Mouse (Mus musculus): ENCODE measurements around the gene Zap70.

Gene Zap70

DNA sequence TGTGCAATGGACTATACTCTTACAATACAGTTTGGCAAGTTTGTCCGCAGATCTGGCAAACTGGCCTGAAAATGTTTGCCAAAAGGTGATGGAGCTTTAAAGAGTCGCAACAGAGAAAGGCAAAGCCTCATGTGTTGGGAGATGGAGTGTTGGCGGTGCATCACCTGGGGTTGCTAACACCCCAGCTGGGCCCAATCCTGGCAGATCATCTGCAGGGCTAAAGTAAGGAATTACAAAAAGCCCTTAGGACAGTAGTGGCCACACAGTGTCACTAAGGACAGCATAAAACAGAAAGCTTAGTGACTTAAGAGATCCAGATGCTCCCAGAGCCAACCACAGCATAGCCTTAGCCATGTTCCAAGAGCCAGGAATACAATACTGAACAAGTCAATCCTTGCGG, 43.2 kb downstream of the Zap70 start:
- TF ChIP-seq NANOG (IDR thresholded peaks at IDR 0.05; ENCODE audit: borderline replicate concordance, low read length) (no peak), CTCF (conservative IDR thresholded peaks at IDR 0.05; ENCODE audit: low read length) (no peak), POU5F1 (IDR thresholded peaks at IDR 0.05; ENCODE audit: borderline replicate concordance, low read length) (no peak)

DNA sequence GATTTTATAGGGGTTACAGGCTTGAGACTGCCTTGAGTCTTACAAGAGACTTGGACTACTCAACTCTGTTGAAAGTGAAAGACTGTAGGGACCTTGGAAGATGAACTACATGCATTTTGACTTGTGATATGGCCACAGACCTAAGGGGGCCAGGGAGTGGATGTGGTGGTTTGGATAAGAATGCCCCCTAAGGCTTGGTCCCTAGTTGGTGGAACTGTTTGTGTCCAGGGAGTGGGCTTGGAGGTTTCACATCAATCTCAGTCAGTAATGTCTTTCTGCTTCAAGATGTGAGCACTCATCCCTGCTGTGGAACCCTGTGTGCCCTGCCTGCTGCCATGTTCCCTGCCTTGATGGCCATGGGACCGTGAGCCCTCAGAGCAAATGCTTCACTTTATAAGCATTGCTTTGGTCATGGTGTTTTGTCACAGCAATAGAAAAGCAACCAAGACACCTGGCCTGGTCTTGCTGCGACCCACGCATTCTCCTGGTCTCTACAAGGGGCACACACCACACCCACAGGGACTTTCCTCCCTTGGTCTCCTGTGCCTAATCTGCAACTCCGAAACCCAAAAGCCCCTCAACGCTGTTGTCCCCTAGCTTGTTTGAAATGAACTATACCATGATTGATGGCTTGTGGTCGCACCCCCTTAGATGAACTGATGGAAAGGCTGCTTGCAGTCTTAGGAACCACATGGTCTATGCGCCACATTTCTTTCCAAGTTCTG, 44.7 kb downstream of the Zap70 start:
- Histone ChIP-seq H3K4me1 (replicated peaks; ENCODE audit: low read depth, low read length) (peaks cover 49% of the 10 kb centered on the region), H3K27me3 (ENCODE audit: insufficient read depth, low read length) (no peaks in the 10 kb centered on the region), H3K4me3 (replicated peaks; ENCODE audit: low read length) (no peak overlapping the region), H3K36me3 (ENCODE audit: insufficient read depth, low read length) (peaks cover 95% of the 10 kb centered on the region), H3K9me3 (ENCODE audit: low read length) (no peaks in the 10 kb centered on the region)
- TF ChIP-seq CTCF (conservative IDR thresholded peaks at IDR 0.05; ENCODE audit: low read length) (no peak), POU5F1 (IDR thresholded peaks at IDR 0.05; ENCODE audit: borderline replicate concordance, low read length) (no peak), NANOG (IDR thresholded peaks at IDR 0.05; ENCODE audit: borderline replicate concordance, low read length) (no peak)

More for the DNA sequence above, 43.2 kb downstream of the Zap70 start:
- H3K27me3 ChIP-seq (ENCODE audit: insufficient read depth, low read length), result no peaks in the 10 kb centered on the region
- H3K4me3 ChIP-seq (replicated peaks; ENCODE audit: low read length), result peak overlapping the region; percentile 24
- no peaks in the 10 kb centered on the region for H3K9me3 ChIP-seq (ENCODE audit: low read length)
- H3K36me3 ChIP-seq (ENCODE audit: insufficient read depth, low read length), result peaks cover 95% of the 10 kb centered on the region
- H3K4me1 ChIP-seq (replicated peaks; ENCODE audit: low read depth, low read length), result peaks cover 49% of the 10 kb centered on the region

DNA sequence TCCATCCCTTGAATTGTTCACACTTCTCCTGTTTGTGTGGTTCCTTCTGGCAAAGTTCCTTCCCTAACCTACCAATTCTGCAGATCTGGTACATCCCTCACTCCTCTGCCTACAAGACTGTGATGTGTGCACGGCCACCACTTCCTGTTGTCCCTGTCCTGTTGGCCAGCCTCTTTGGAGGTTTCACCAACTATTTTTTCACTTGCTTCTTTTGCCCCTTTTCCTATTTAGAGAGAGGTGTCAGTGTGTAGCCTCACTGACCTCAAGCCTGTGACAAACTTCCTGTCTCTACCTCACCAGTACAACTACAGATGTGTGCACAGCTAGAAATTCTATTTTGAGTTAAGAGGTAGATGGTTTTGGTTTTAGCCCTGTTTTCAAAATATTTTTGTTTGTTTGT, 45.5 kb downstream of the Zap70 start:
- Histone ChIP-seq H3K9me3 (ENCODE audit: low read length) (no peaks in the 10 kb centered on the region), H3K4me1 (replicated peaks; ENCODE audit: low read depth, low read length) (peaks cover 49% of the 10 kb centered on the region), H3K27me3 (ENCODE audit: insufficient read depth, low read length) (no peaks in the 10 kb centered on the region), H3K4me3 (replicated peaks; ENCODE audit: low read length) (no peak overlapping the region), H3K36me3 (ENCODE audit: insufficient read depth, low read length) (peaks cover 95% of the 10 kb centered on the region)
- no peak for TF ChIP-seq CTCF (conservative IDR thresholded peaks at IDR 0.05; ENCODE audit: low read length)

DNA sequence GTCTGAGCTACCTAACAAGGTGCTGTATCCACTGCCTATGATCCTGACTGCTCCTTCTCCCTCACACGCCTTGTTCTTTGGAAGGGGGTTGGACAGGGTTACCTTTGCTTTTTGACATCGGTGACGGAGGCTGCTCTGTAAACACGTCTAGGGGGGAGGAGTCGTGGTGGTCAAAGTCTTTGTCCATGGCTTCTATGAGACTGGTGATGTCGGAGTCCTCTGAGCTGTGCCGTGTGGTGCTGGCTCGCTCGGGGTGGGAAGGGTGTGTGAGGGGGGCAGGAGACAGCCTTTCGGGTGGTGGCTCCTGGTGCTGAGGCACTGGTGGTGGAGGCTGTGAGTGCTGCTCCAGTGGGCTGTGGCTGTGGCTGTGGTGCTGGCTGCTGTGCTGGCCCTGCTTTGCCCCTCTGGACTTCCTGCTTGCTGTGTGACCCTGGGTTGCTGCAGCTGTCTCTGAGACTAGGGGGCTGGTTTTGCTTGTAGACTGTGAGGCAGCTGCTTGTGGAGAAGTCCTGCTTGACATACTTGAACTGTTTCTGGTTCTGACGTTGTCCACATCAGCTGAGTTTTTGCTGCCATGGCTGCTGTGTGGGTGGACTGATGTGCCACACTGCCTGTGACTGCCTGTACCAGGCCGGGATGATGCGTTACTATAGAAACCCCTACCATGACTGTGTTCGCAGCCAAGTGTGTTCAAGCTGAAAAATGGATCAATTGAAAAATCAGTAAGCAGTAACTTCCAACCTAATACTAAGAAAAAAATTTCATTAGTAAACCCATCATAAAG, 46.4 kb downstream of the Zap70 start:
- Histone ChIP-seq H3K4me3 (replicated peaks; ENCODE audit: low read length) (no peak overlapping the region), H3K36me3 (ENCODE audit: insufficient read depth, low read length) (peaks cover 97% of the 10 kb centered on the region), H3K27me3 (ENCODE audit: insufficient read depth, low read length) (no peaks in the 10 kb centered on the region), H3K9me3 (ENCODE audit: low read length) (no peaks in the 10 kb centered on the region), H3K4me1 (replicated peaks; ENCODE audit: low read depth, low read length) (peaks cover 48% of the 10 kb centered on the region)
- TF ChIP-seq CTCF (conservative IDR thresholded peaks at IDR 0.05; ENCODE audit: low read length) (no peak), NANOG (IDR thresholded peaks at IDR 0.05; ENCODE audit: borderline replicate concordance, low read length) (no peak), POU5F1 (IDR thresholded peaks at IDR 0.05; ENCODE audit: borderline replicate concordance, low read length) (no peak)

DNA sequence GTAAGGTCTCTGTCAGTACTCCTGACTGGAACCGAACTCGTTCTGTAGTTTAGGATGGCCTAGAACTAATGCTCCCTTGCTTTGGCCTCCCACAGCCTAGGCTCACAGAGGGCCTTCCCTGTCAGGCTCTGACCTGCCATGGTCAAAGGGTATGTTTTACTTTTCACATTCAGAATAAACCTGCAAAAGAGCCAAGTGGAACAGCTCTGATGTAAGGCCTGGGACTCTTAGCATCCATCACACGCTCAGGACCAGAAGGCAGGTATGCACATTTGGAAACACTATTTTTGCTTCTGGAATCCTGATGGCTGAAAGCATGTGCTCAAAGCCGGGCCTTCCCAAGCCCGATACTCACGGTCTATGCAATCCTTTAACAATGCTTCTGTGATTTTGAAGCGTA, 50.2 kb downstream of the Zap70 start:
- Histone ChIP-seq H3K36me3 (ENCODE audit: insufficient read depth, low read length) (peaks cover 98% of the 10 kb centered on the region), H3K9me3 (ENCODE audit: low read length) (no peaks in the 10 kb centered on the region), H3K4me1 (replicated peaks; ENCODE audit: low read depth, low read length) (peaks cover 44% of the 10 kb centered on the region), H3K4me3 (replicated peaks; ENCODE audit: low read length) (no peak overlapping the region), H3K27me3 (ENCODE audit: insufficient read depth, low read length) (no peaks in the 10 kb centered on the region)
- TF ChIP-seq POU5F1 (IDR thresholded peaks at IDR 0.05; ENCODE audit: borderline replicate concordance, low read length), result no peak
- TF ChIP-seq CTCF (conservative IDR thresholded peaks at IDR 0.05; ENCODE audit: low read length), result no peak
- no peak for TF ChIP-seq NANOG (IDR thresholded peaks at IDR 0.05; ENCODE audit: borderline replicate concordance, low read length)

DNA sequence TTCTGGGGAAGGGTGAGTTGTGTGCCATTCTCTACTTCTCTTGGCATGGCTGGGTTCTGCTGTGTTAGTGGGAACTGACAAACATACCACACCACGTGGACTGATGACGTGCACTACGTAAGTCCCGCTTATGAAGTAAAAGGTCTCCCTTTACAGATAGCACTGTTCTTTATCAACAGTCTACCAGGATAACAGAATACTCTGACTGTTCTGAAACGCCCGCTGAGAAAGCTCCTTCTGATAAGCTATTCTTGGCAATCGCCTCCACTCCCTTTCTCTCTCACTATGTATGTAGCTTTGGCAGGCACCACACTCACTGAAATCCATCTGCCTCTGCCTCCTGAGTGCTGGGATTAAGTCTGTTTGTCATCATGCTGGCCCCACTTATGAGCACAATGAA, 51.8 kb downstream of the Zap70 start:
- Histone ChIP-seq H3K36me3 (ENCODE audit: insufficient read depth, low read length) (peaks cover 98% of the 10 kb centered on the region), H3K27me3 (ENCODE audit: insufficient read depth, low read length) (no peaks in the 10 kb centered on the region), H3K4me1 (replicated peaks; ENCODE audit: low read depth, low read length) (peaks cover 36% of the 10 kb centered on the region), H3K4me3 (replicated peaks; ENCODE audit: low read length) (no peak overlapping the region), H3K9me3 (ENCODE audit: low read length) (no peaks in the 10 kb centered on the region)
- no peak for TF ChIP-seq NANOG (IDR thresholded peaks at IDR 0.05; ENCODE audit: borderline replicate concordance, low read length)
- TF ChIP-seq CTCF (conservative IDR thresholded peaks at IDR 0.05; ENCODE audit: low read length), result no peak
- no peak for TF ChIP-seq POU5F1 (IDR thresholded peaks at IDR 0.05; ENCODE audit: borderline replicate concordance, low read length)

DNA sequence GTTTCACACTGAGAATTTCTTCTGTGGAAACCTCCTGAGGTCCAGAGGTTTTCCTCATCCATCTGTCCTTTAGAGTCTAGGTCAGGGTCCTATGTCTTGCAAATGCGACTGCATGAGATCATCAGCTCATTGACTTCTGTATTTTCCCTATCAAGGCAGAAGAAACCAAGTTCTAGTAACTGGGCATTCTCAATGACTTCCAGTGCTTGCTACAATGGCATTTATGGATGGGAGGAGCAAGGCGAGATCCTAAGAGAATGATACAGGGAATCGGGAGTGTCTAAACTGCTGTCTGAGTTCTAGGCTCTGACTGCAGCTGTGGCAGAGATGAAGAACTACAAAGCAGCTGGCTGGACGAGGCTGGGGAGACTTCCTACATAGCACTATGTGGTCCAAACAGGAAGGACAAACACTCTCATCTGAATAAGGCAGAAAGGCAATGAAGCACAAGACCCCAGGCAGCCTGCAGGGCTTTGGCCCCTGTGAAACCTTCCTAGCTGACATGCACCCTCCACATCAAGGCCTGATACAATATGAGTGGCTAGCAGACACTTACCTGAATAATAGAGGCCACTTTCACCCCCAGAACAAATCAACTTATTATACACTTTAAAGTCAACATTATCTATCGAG, 52.8 kb downstream of the Zap70 start:
- Histone ChIP-seq H3K27me3 (ENCODE audit: insufficient read depth, low read length) (no peaks in the 10 kb centered on the region), H3K4me3 (replicated peaks; ENCODE audit: low read length) (no peak overlapping the region), H3K36me3 (ENCODE audit: insufficient read depth, low read length) (peaks cover 98% of the 10 kb centered on the region), H3K9me3 (ENCODE audit: low read length) (no peaks in the 10 kb centered on the region), H3K4me1 (replicated peaks; ENCODE audit: low read depth, low read length) (peaks cover 36% of the 10 kb centered on the region)
- no peak for TF ChIP-seq CTCF (conservative IDR thresholded peaks at IDR 0.05; ENCODE audit: low read length)
- TF ChIP-seq NANOG (IDR thresholded peaks at IDR 0.05; ENCODE audit: borderline replicate concordance, low read length), result no peak
- no peak for TF ChIP-seq POU5F1 (IDR thresholded peaks at IDR 0.05; ENCODE audit: borderline replicate concordance, low read length)

DNA sequence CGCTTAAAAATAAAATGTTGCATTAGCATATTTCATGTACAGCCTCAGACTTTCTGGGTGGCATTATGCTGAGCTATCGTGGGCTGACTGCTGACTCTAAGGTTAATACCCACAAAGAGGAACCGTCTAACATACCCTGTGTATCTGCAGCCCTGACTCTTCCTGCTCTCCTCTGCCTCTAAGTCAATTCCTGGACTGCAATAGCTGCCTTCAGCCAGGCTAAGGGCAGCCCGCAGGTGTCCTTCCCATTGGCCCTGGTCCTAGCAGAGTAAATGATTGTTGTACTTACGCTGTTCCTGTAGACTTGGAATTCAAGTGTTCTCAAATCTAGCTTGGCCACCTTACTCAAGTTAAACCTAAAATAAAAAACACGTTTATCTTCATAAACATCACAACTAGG, 53.6 kb downstream of the Zap70 start:
- H3K27me3 ChIP-seq (ENCODE audit: insufficient read depth, low read length), result no peaks in the 10 kb centered on the region
- peaks cover 97% of the 10 kb centered on the region for H3K36me3 ChIP-seq (ENCODE audit: insufficient read depth, low read length)
- peaks cover 36% of the 10 kb centered on the region for H3K4me1 ChIP-seq (replicated peaks; ENCODE audit: low read depth, low read length)
- TF ChIP-seq CTCF (conservative IDR thresholded peaks at IDR 0.05; ENCODE audit: low read length) (no peak), POU5F1 (IDR thresholded peaks at IDR 0.05; ENCODE audit: borderline replicate concordance, low read length) (no peak), NANOG (IDR thresholded peaks at IDR 0.05; ENCODE audit: borderline replicate concordance, low read length) (no peak)
- H3K4me3 ChIP-seq (replicated peaks; ENCODE audit: low read length), result no peak overlapping the region
- no peaks in the 10 kb centered on the region for H3K9me3 ChIP-seq (ENCODE audit: low read length)

Measured in E14TG2a.4 (cell line).